Mouse (Mus musculus): ENCODE measurements around the gene Pdzd2.

DNA sequence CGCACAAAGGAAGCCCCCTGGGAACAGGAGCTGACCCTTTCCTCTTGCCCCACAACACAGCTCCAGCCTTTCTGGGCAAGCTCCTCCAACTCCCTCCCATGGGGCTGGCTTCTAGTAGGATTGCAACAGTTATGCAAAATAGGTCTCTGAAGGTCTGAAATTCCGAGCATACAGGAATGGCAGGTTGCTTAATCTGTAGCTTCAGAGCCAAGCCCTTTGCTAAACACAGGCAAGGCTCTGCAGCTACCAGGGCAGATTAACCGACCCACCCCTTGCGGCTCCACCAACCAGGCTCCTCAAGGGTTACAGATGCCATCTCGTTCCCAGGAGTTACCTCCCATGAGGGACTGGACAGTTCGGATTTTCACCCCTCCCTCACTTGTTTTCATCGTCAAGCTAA is 249.2 kb downstream of the Pdzd2 start:
- TF ChIP-seq GATA1 (IDR thresholded peaks at IDR 0.05; ENCODE audit: borderline replicate concordance, low read length) (no peak), FLI1 (IDR thresholded peaks at IDR 0.05; ENCODE audit: low read length) (no peak)

Measured in megakaryocyte, embryonic 14.5 days (primary cell).